Mouse (Mus musculus) brain, adult 2 months (tissue): ENCODE data around the gene Kcnc1.

Experiments used
- DNase-seq: peaks from one replicate; pipeline ENCODE4 v3.0.0; 2011; ENCODE audit warnings: low read depth, low spot score

The Kcnc1 gene

DNA sequence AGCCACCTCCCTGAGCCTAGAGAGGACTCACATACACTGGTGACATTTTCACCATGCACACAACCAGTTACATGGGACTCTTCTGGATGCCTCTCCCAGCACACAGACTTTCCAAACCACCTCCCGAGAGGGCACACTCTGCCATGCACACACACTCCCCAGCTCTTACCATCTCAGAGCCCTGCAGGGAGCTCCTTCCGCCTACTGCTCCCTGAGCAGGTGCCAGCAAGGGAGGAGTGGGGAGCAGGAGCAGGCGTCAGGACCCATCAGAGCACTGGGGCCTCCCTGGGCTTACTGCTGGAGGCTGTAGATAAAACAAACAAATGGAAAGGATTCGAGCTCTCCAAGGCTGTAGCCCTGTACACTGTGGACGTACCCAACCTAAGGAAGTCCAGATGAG, 25.2 kb downstream of the Kcnc1 start:
- peak; percentile 89 for DNase-seq

DNA sequence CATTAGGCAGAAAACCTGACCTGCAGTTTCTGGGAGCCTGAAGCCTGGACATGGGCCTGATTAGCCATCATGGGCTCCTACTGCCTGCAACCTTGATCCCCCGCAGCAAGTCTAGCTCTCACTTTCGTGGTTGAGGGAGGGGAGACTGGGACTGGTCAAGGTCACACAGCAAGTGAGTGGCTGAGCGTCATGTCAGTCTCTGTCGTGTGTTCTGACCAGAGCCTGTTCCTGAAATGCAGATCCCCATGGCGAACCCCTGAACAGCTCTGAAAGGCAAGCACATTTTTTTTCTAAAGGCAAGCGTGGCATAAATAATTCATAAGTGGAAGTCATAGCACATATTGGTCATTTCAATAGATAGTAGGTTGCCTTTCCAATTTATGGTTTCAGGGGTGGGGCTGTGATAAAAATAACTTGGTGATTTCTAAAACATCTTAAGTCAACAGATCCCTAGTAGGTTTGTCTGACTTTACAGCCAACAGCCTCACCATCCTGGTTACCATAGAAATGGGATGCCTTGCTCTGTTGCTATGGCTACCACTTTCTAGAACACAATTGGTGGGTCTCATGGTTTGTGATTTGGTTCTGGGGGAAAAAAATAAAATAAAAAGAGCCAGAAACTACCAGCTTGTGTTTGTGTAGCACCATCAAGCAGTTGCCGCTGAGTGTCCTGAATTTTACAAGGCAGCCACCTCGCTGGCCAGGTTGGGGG, 25.9 kb downstream of the Kcnc1 start:
- peak; percentile 87 for DNase-seq

DNA sequence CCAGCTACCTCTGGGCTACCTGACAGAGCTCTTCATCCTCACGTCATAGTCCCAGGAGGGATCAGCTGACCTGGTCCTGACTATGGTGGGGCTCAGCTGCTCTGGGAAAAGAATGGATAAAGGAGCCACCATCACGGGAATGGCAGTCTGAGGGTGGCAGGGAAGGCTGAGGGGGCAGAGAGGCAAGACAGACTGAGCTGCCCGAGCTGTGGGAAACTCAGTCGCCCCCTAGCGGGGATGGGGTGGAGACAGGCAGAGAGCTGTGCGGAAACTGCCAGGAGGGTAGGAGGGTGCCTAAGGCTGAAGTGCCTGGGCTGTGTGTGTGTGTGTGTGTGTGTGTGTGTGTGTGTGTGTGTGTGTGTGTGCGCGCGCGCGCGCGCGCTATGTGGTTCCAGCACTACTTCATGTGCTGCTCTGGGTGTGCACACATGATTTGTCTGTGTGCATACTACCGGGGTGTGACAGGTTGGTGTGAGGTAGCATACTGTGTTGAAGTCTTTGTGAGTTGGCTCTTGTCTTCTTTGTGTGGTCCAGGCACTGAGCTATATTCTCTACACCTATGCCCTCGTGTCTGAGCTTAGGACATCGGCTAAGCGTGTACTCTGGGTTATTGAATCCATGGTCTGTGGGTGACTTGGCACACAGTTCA, 26.6 kb downstream of the Kcnc1 start:
- peak; percentile 90 for DNase-seq

DNA sequence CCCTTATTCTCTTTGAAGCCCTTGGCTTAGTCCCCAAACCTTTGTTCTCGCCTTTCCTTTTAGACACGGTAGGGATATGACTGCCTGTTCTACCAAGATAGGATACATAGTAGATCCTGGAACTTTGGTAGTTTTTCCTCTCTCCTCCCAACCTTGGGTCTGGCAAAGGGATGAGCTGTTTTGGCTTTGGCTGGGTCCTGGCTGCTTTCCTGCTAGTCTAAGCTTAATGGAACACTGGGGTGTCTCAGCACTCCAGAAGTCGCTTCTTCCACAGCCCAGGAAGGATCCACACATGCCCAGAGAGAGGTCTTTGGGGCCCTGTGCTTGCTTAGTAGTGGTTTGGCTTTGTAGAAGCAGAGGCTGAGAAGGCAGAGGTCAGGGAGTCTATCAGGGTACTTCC, 27.7 kb downstream of the Kcnc1 start:
- DNase-seq = peak; percentile 78

DNA sequence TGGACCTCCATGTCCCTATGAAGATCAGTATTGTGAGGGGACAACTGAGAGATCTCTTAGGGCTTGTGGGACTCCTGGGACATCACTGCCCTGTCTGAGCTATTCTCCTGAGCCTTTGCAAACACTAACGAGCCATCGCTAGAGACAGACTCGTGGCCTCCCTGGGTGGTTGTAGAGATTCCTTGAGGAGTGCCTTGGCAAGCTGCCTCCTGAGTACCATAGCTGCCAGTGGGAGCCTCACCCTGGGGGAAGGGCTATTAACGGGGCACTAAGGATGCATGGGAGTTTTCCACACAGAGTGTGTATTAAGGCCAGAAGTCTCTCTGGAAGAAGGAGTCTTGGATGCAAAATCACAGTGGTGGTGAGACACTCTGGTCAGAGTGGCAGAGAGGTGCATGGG, 28.7 kb downstream of the Kcnc1 start:
- DNase-seq = no peak

DNA sequence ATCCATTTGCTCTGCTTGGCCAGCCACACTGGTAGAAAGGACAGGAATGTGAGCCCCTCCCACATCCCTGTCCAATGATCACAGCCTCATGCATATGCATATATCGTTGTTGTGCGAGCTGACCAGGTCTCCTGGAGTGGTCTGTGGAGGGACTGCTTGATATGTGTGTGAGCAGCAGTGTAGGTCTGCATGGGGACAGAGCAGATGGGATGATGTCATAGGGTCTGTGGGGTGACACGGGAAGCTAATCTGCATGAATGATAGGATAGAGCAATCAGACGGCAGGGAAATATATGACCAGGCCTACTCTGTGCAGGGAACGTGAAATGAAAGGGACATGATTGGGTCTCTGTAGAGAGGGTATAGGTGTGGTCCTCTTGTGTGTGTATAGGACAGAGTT, 37.6 kb downstream of the Kcnc1 start:
- DNase-seq = no peak

DNA sequence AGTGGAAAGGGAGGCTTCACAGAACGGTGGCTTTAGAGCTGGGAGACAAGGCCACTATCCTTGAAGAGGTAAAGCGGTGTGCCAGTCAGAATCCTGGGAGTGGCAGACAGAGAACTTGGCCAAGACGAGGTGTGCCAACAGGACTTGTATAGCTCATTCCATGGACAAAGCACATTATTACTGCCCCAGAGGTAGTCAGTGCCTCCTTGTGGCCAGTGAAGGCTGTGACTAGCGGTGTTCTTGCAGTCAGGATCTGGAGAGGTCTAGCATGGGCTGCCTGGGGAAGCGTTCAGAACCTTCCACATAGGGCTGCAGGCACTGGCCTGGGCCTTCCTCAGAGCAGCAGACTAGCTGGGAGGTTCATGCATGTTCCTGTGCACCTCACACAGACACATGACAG, 39.5 kb downstream of the Kcnc1 start:
- no peak for DNase-seq

DNA sequence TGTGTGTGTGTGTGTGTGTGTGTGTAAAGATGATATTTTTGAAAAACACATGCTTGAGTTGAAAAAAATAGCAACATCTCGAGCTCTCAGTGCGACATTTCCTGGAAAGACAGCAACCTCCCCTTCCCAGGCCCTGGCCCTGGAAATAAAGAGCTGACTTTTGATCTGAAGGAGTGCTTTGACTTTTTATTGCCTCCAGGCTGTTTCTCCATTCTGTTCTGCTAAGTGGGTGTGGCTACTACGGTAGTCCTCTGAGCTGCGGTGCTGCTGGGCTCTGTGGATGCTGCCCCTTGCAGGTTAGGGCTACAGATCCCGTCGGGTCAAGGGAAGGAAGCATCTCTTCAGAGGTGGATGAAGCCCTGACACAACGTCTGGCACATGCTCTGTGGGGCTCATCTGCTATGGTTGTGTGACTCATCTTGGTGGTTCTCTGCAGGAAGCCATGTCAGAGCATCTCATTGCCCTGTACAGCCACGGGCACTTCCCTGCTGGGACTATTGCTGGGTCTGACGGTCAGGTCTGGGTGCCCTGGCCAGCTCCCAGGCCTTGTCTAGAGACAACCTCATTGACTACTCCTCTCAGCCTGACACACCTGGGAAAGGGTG, 42.3 kb downstream of the Kcnc1 start:
- peak; percentile 78 for DNase-seq

DNA sequence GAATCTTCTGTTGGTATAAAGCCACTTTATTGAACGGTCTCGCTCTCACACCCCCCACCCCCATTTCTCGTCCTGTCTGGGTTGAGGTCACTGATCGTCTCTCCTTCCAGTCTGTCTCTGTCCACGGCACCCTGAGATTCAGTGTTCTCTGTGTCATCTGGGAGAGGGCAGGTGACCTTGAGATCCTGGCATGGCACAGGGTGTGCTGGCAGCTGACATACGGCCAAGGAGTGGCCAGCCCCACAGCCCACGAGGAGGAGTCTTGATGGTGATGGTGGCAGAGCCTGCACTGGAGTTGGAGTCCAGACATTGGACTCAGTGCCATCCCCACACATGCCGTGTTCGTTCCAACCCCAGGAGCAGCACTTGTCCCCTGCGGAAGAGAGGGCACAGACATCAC, 46.9 kb downstream of the Kcnc1 start:
- no peak for DNase-seq

DNA sequence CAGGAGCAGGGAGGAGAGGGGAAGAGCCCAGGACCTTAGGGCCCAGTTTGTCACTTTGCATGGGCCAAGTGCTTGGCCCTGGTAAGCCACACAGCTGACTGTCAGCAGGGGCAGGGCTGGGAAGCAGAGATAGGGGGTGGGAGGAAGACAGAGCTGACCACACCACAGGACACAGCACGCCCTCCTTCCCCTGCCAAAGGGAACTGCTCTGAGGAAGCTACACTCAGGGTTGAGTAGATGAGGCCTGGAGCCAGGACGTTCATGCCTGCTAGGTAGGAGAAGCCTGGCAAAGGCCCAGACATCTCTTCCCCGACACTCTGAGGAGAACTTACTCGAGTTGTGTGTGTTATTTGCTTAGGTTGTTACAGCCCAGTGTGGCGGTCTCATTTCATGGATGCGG, 49.6 kb downstream of the Kcnc1 start:
- DNase-seq = peak; percentile 78

DNA sequence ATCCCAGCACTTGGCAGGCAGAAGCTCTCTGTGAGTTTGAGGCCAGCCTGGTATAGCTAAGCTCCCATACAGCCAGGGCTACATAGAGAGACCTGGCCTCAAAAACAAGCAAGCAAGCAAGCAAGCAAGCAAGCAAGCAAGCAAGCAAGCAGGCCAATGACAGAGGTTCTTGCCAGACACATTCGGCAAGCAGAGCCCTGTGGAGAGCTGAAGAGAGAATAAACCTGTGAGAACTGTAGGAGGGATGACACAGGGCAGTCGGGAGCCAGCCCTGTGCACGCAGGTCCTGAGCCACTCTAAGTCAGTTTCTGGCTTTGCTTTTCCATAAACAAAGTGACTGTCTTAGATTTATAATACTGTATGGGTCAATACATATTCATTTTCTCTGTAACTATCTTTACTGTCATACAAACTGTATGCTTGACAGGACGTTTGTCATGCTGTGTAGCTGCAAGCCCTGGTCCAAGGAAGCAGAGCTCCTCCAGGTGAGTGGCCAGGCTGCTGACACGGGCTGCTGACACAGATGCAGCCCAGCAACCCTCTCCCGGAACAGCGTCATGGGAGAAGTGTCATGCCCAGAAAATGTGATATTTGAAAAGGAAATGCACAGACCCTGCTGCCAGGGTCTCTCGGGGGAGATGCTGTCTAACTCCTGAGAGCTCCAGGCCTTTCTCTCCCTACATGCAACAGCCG, 51.3 kb downstream of the Kcnc1 start:
- peak; percentile 77 for DNase-seq

DNA sequence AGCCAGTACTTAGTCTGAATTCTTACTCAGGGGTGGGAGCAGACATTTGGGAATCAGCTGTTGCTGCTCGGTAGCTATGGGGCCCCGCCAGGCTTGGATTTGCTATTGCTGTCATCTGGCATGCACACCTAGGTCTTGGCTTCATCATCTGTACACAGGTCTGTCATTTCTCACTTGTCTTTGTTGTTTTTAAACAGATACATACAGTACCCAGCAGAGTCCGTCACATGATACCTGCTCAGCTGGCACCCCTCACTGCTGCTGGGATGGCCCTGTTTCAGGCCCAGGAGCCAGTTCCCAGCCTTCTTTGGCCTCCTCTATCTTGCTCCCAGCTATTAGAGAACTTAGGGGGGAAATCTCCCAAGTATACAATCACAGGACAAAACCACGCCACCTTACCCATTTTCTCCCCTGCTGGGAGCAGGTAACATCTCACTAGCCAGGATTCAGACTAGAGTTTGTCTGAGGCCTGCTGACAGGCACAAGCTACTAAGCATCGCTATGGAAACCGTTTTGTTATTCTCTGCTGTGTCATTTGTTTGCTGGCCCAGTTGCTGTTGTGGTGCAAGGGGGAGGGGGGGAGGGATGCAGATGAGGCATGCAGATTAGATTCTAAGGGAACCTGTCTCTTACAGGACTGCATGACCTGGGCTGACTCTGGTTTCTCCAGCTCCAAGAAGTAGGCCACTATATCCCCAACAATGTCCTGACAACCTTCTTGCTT, 52.8 kb downstream of the Kcnc1 start:
- peak; percentile 76 for DNase-seq

DNA sequence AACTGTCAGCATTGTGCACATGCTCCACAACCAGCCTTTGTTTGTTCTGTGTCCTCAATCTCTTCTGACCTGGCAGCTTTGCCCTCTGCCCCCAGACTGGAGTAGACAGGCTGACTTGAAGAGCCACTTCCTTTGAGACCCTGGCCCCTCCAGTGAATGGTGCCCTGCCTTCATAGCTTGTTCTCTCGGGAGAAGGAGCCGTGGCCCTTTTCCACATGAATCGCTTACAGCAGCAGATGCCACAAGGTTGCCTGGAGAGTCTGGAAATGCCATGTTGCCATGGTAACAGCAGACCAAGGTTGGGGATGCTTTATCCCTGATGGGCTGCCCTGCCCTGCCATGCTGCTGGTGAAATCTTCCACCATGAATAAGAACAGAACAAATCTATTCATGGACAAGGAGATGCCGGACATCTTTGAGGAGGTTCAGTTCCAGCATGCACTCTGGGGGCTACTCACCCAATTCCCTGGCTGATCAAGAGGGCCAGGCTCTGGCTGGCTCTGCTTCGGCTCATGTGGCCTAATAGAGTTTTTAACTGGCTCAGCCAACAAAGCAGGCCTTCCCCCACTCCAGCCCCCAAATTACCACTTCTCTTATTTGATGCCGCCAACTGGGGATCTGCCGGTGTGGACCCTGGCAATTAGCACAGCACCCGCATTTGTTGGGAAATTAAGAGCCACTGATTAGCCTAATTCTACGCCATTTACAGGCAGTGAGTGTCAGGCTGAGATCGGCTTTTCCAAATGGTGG, 57.8 kb downstream of the Kcnc1 start:
- DNase-seq = peak; percentile 95

DNA sequence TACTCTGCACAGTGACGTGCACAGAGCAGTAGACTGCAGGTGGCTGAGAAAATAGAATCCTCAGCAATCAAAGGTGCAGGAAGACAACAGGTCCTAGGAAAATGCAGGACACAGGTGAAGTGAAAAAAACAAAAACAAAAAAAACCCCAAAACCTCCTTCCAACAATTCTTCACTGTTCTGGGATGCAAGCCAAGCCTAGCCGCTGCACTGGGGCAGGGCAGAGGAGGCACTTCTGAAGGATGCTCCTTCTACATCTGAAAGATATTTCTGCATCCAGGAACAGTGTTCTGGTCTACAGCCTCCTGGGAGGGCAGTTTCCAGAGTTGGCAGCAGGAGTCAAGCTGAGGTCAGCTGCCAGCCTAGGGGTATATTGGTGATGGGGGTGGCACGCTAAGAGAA, 61.6 kb downstream of the Kcnc1 start:
- DNase-seq = no peak

DNA sequence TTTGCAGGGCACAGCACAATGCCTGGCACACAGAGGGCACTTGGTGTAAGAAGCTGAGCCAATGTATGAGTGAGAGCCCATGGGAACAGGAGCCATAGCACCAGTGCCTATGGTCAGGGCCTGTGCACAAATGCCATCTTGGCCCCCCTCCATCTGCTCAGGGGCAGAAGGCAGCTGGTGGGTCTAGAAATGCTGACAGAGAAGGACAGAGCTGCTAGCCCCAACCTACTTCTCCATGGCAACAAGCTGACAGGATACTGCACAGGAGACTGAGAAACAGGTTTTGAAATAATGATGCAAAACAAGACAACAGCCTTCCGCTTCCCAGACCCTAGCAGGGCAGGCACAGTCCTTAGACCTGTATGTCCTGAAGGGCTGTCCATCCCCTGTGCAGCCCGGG, 62.9 kb downstream of the Kcnc1 start:
- DNase-seq = peak; percentile 89

DNA sequence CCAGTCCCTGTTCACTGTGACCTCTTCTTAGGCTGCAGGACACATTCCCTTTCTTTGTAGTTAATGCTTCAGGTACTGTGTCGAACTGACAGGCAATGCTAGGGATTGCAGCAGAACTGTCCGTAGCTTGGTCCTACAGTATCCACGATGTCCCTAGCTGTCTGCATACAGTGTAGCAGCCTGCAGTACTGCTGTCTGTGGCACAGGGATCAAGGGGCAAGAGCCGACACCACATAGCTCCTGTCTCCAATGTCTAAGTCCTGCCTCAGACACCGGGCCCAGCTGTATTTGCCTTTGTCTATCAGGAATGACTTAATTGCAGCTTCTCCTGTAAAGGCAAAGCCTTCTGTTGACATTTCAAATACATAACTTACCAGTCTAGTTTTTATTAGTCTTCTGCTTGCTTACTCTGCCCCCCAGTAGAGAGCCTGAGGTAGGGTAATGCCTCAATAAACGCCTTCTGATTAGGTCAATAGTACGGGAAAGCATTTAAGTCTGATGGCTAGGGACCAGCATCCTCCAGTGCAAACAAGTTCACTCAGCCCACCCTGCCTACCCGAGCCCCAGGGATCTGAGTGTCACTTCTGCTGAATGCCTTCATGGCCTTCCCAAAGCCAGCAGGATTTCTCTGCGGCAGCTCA, 63.4 kb downstream of the Kcnc1 start:
- no peak for DNase-seq

DNA sequence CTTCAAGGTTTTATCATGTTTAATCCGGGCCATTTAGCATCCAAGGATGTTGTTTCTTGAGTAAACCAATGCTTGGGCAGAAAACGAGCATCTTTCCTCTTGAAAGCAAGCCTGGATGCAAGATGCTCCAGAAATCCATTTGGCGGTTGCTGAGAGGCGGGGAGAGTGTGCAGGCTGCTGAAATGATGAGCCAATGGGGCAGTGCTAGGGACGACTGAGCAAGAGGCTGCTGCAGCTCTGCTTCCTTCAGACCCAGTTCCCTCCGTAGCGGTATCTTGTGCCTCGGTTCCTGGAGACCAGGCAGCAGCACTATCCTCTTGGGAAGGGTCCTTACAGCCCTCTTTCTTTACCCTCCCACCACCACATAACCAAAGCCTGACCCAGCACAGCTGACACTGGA, 66.0 kb downstream of the Kcnc1 start:
- peak; percentile 81 for DNase-seq

DNA sequence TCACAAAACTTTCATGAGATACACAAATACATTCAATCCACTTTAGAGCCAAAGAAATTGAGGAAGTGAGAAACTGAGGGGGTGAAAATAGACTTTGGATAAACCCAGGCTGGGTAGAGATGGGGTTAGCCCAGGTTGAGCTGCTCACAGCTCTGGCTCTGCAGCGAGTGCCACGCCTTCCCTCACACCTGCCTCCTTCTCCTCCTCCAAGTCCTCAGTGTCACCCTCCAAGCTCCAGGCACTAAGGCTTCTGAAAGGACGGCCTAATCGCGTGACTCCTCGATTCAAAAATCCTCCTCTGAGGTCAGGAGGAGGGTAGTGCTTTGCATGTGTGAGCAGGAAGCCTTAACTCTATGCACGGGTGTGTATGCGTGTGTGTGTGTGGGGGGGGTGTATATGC, 66.8 kb downstream of the Kcnc1 start:
- no peak for DNase-seq

DNA sequence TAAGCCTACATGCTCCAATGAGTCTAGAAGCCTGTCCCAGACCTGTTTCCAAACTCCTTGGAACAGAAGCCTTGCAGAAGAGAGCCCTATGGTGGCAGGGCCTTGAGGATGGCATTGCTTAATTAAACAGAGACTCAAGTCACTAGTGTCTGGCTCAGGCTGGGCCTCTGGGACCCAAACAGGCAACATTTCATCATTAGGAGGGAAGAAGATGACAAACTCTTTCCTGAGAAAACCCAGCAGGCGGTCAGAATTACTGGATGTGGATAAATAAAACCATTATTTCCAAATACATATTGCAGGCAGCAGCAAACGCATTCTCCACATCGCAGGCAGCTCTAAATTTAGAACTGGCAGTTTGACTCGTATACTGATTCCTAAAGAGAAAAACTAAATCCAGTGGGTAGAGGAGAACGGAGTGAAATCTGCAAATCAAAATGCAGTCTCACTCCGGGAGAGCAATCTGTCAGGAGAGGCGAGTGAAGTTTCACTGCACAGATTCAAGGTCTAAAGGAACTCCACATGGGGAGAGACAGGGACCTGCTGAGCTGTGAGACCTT, 70.2 kb downstream of the Kcnc1 start:
- DNase-seq = peak; percentile 68

DNA sequence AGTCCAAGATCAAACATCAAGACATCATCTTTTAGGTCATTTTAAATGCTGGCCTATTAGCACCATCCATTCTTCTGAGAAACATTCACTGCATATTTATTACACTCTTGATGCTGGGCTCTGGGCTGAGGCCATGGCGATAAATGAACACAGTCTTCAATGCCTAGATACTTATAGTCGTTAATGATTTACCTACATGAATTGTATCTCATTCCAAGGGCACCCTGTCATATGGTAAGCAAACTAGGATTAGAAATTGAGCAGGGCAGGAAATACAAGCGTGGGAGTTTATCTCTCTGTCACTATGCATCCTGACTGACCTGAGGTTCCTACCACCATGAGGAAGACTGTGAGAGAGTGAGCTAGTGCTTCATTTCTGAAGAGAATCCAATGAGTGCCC, 73.2 kb downstream of the Kcnc1 start:
- no peak for DNase-seq
